Mouse (Mus musculus): Measurements from ENCODE around the gene Nrros.

- TF ChIP-seq POLR2AphosphoS5 (IDR thresholded peaks at IDR 0.05; ENCODE audit: borderline replicate concordance, low read depth, low read length), result no peak
- no peak for TF ChIP-seq POLR2A (IDR thresholded peaks at IDR 0.05; ENCODE audit: control insufficient read depth in 1 of 2, insufficient read depth in 1 of 2, low read depth in 1 of 2, low read length in 2 of 2, poor library complexity in 1 of 2)
- TF ChIP-seq USF1 (IDR thresholded peaks at IDR 0.05; ENCODE audit: low read depth, low read length), result no peak
- TF ChIP-seq EP300 (IDR thresholded peaks at IDR 0.05; ENCODE audit: low read depth in 1 of 2, low read length in 2 of 2), result no peak
- no peak for TF ChIP-seq GATA1 (IDR thresholded peaks at IDR 0.05; ENCODE audit: low read depth, low read length)
- no peak for TF ChIP-seq MAX (IDR thresholded peaks at IDR 0.05; ENCODE audit: low read length)
- no peak for TF ChIP-seq MAZ (IDR thresholded peaks at IDR 0.05; ENCODE audit: low read depth, low read length)
- no peak for TF ChIP-seq POLR2AphosphoS2 (IDR thresholded peaks at IDR 0.05; ENCODE audit: low read length)
- TF ChIP-seq KAT2A (conservative IDR thresholded peaks at IDR 0.05; ENCODE audit: low read depth, low read length), result no peak
- TF ChIP-seq CHD1 (IDR thresholded peaks at IDR 0.05; ENCODE audit: low read depth, low read length), result no peak
- no peak for TF ChIP-seq CTCF (IDR thresholded peaks at IDR 0.05 in 2 of 3, conservative IDR thresholded peaks at IDR 0.05 in 1 of 3; ENCODE audit: control insufficient read depth in 1 of 3, insufficient read depth in 1 of 3, low read depth in 2 of 3, low read length in 3 of 3, poor library complexity in 1 of 3, severe bottlenecking in 1 of 3)
- no peak for TF ChIP-seq MYC (IDR thresholded peaks at IDR 0.05; ENCODE audit: low read depth, low read length)
- no peak for TF ChIP-seq UBTF (IDR thresholded peaks at IDR 0.05; ENCODE audit: borderline replicate concordance, insufficient read depth, low read depth, low read length)
- no peak for TF ChIP-seq TBP (IDR thresholded peaks at IDR 0.05; ENCODE audit: low read depth, low read length)
Observed at GRCm38 (mm10) chr16:32156719-32157118, 8.7 kb downstream of the Nrros start.
